16 mouse cellular contexts compared by ENCODE assay signal in the genomic region with DNA sequence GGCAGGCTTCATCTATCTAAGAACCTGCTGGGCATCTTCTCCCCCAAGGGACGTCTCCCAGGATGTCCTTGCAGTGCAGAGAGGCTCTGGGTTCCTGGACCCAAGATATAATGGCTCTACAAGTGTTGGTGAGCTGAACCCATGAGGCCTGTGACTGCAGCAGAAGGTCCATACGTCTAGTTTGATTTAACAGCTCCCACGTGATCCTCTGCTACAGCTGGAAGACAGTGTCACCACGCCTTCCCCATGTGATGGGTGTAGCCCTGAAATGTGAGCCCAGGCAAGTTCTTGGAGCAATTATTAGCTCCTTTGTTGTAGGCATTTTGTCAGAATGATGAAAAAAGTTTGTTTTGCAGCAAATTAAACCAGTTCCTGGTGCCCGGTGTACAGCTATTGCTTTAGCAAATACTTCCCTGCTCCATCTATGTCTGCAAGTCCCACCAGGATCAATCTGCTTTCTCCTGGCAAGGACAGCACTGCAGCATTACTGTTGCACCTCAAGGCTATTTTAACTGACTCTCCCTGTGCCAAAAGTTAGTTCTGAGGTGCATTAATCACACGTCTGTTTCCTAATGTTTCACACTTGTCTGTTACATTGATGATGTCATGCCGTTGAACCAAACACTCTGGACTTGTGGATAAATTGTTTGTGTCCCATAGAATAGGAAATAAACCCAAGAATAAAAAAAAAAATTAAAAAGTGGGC.
DNase-seq lines count a peak whose midpoint lies in the region; ATAC-seq and TF ChIP-seq lines count a peak whose summit lies in the region.
"Had no signal": no experiment of that assay in that cellular context is flagged by ENCODE, and none has a peak within 500 bp of the region (broad histone marks: within the 10 kb centered on the region; RNA-seq: fewer than 3 reads in every experiment).

No protein-coding gene starts in this region.

- no peak overlapping the region for H3K4me2 ChIP-seq in intestine, embryonic 14.5 days (ENCODE audit: low read length)
- no peak overlapping the region for H3K4me2 ChIP-seq in intestine, postnatal 0 days (replicated peaks; ENCODE audit: low read depth)
- H3K4me2 ChIP-seq: embryonic facial prominence, embryonic 15.5 days; liver, embryonic 15.5 days had no signal

- no peak overlapping the region for H3K9ac ChIP-seq in intestine, embryonic 14.5 days (ENCODE audit: low read length)
- no peak overlapping the region for H3K9ac ChIP-seq in intestine, postnatal 0 days (ENCODE audit: low read depth, low read length)
- H3K9ac ChIP-seq: embryonic facial prominence, embryonic 15.5 days; liver, embryonic 15.5 days had no signal

- no peaks in the 10 kb centered on the region for H3K27me3 ChIP-seq in intestine, embryonic 14.5 days (replicated peaks; ENCODE audit: control insufficient read depth, insufficient read depth, low read length)
- no peaks in the 10 kb centered on the region for H3K27me3 ChIP-seq in intestine, postnatal 0 days (replicated peaks; ENCODE audit: control insufficient read depth, insufficient read depth, low read length)
- H3K27me3 ChIP-seq in G1E (ENCODE audit: insufficient read depth, low read length): no peaks in the 10 kb centered on the region
- H3K27me3 ChIP-seq: embryonic facial prominence, embryonic 15.5 days; liver, embryonic 15.5 days had no signal

- no peaks in the 10 kb centered on the region for H3K9me3 ChIP-seq in intestine, embryonic 14.5 days (ENCODE audit: control insufficient read depth, low read length)
- H3K9me3 ChIP-seq in intestine, postnatal 0 days (ENCODE audit: control insufficient read depth): no peaks in the 10 kb centered on the region
- H3K9me3 ChIP-seq in G1E (replicated peaks): peaks cover 11% of the 10 kb centered on the region
- H3K9me3 ChIP-seq: embryonic facial prominence, embryonic 15.5 days; liver, embryonic 15.5 days; midbrain, embryonic 10.5 days had no signal

- H3K4me1 ChIP-seq in intestine, embryonic 14.5 days (replicated peaks; ENCODE audit: control insufficient read depth, insufficient read depth, low read length): peaks cover under 1% of the 10 kb centered on the region
- 0 out of 2 replicates have a peak, but pooled peaks cover 2% of the 10 kb centered on the region for H3K4me1 ChIP-seq in intestine, postnatal 0 days (replicated peaks; ENCODE audit: control insufficient read depth, insufficient read depth, low read length)
- no peaks in the 10 kb centered on the region for H3K4me1 ChIP-seq in G1E (ENCODE audit: insufficient read depth, low read depth, low read length)

- TF ChIP-seq CTCF in intestine, postnatal 0 days (IDR thresholded peaks at IDR 0.05; ENCODE audit: low read depth): no peak
- no peak for TF ChIP-seq CTCF in G1E (IDR thresholded peaks at IDR 0.05; ENCODE audit: low read depth, low read length)

- ATAC-seq in intestine, embryonic 14.5 days (replicated peaks; ENCODE audit: low FRiP score, low TSS enrichment, low read depth): no peak
- no peak for ATAC-seq in intestine, postnatal 0 days
- peak; percentile 59 for ATAC-seq in G1E (ENCODE audit: extremely low read depth, insufficient number of reproducible peaks, low FRiP score, poor library complexity, severe bottlenecking)
- ATAC-seq in erythroid progenitor cell, adult 5-6 weeks (replicated peaks; ENCODE audit: low FRiP score, poor library complexity, severe bottlenecking): peak; percentile 73; the same call in 1 of the 2 replicates
- ATAC-seq in megakaryocyte, adult 5-6 weeks (ENCODE audit: poor library complexity, severe bottlenecking): 0 out of 2 replicates have a peak, but pooled peaks have one; percentile 35
- ATAC-seq: CD4-positive, CD25-positive, alpha-beta regulatory T cell, adult 4 months had no signal

- DNase-seq in intestine, embryonic 14.5 days (ENCODE audit: low spot score): peak; percentile 49
- no peak for DNase-seq in G1E (ENCODE audit: low spot score)
- DNase-seq in lung, postnatal 4 days: no peak
- DNase-seq in cerebellum, postnatal 4 days (ENCODE audit: low spot score in 2 of 2): no peak
- DNase-seq in adrenal gland, postnatal 4 days (ENCODE audit: low spot score in 2 of 2): no peak
- DNase-seq: cerebellum, adult 8-10 months; heart, postnatal 10 days; kidney, adult 8-10 months; thymus, postnatal 25 days had no signal

- H3K27ac ChIP-seq in intestine, embryonic 14.5 days (ENCODE audit: low read depth): no peak overlapping the region
- H3K27ac ChIP-seq in intestine, postnatal 0 days (ENCODE audit: low read depth, low read length): no peak overlapping the region
- H3K27ac ChIP-seq: embryonic facial prominence, embryonic 15.5 days; liver, embryonic 15.5 days; midbrain, embryonic 10.5 days had no signal

- 43% methylated on average over 7 of the region's 7 CpGs for WGBS in intestine, embryonic 14.5 days
- 38% methylated on average over 7 of the region's 7 CpGs for WGBS in intestine, postnatal 0 days

- H3K4me3 ChIP-seq in intestine, embryonic 14.5 days (ENCODE audit: low read depth, low read length): no peak overlapping the region
- H3K4me3 ChIP-seq in intestine, postnatal 0 days (ENCODE audit: low read depth, low read length): no peak overlapping the region
- no peak overlapping the region for H3K4me3 ChIP-seq in G1E (ENCODE audit: low read depth, low read length)
- H3K4me3 ChIP-seq: embryonic facial prominence, embryonic 15.5 days; liver, embryonic 15.5 days; midbrain, embryonic 10.5 days had no signal

- no peaks in the 10 kb centered on the region for H3K36me3 ChIP-seq in intestine, embryonic 14.5 days (ENCODE audit: control insufficient read depth, insufficient read depth, low read length)
- H3K36me3 ChIP-seq in intestine, postnatal 0 days (ENCODE audit: control insufficient read depth, insufficient read depth): no peaks in the 10 kb centered on the region
- no peaks in the 10 kb centered on the region for H3K36me3 ChIP-seq in G1E (replicated peaks)
- H3K36me3 ChIP-seq: embryonic facial prominence, embryonic 15.5 days; liver, embryonic 15.5 days; midbrain, embryonic 10.5 days had no signal

Comparison
In these comparisons a context has a peak if more than half of its experiments do, and no peak if none do; other contexts are left out.
1. ATAC-seq: peak in G1E (single experiment), erythroid progenitor cell, adult 5-6 weeks (single experiment) and megakaryocyte, adult 5-6 weeks (single experiment); none in intestine, embryonic 14.5 days (single experiment) and intestine, postnatal 0 days (single experiment).